Mouse (Mus musculus) lung, adult 2 months (tissue): ENCODE results near the gene Rfx7.

Experiments
- CTCF ChIP-seq: fragments of 200-500 bp; IDR thresholded peaks from 2 replicates; pipeline ENCODE4 v1.5.1; 2011; ENCODE audit warnings: mild to moderate bottlenecking, low read length, control low read depth; ENCODE audit not compliant: insufficient read depth
- POLR2A ChIP-seq: fragments of 200-500 bp; IDR thresholded peaks from 2 replicates; pipeline ENCODE4 v1.6.1; 2011; ENCODE audit warnings: low read depth, mild to moderate bottlenecking, control low read depth, low read length, borderline replicate concordance; ENCODE audit errors: extremely low read depth

- no peak for TF ChIP-seq CTCF
- no peak for TF ChIP-seq POLR2A
Measured at GRCm38 (mm10) chr9:72613884-72614283, 81.8 kb downstream of the Rfx7 start.
